Mouse (Mus musculus) cerebellum, adult 2 months (tissue): Measurements from ENCODE around the gene Fabp6.

Experiments used
- CTCF ChIP-seq: fragments of 200-500 bp; IDR thresholded peaks from 2 replicates; pipeline ENCODE4 v1.5.1; 2011; ENCODE audit warnings: low read depth, mild to moderate bottlenecking, control low read depth, low read length, moderate library complexity, borderline replicate concordance; ENCODE audit not compliant: insufficient read depth
- POLR2A ChIP-seq: fragments of 200-500 bp; IDR thresholded peaks from 2 replicates; pipeline ENCODE4 v1.6.1; 2011; ENCODE audit warnings: low read length, control low read depth, borderline replicate concordance; ENCODE audit not compliant: insufficient read depth

- TF ChIP-seq CTCF (no peak), POLR2A (no peak)
These were observed 35.4 kb upstream of the Fabp6 start for GRCm38 (mm10) chr11:43636761-43637160.
